Mouse (Mus musculus) CH12.LX (cell line): Measurements from ENCODE around the gene Il2ra.

Experiments used
- BHLHE40 ChIP-seq: IDR thresholded peaks from 2 replicates; pipeline ENCODE4 v1.6.1; 2011; ENCODE audit warnings: mild to moderate bottlenecking, low read depth, low read length, improper control_type of control experiment
- CTCF ChIP-seq, 2 experiments: IDR thresholded peaks in 1 of 2; conservative IDR thresholded peaks in 1 of 2; 2 replicates each; pipeline ENCODE4 v1.5.1; 2011 to 2012; ENCODE audit warnings: low read depth in 2 of 2, low read length in 2 of 2, improper control_type of control experiment in 1 of 2, inconsistent platforms in 1 of 2, mild to moderate bottlenecking in 1 of 2, moderate library complexity in 1 of 2
- ELF1 ChIP-seq: IDR thresholded peaks from 2 replicates; pipeline ENCODE4 v1.6.1; 2014; ENCODE audit warnings: low read depth, mild to moderate bottlenecking, inconsistent platforms, low read length, improper control_type of control experiment
- EP300 ChIP-seq: IDR thresholded peaks from 2 replicates; pipeline ENCODE4 v1.6.1; 2011; ENCODE audit warnings: low read length, improper control_type of control experiment
- HCFC1 ChIP-seq: IDR thresholded peaks from 2 replicates; pipeline ENCODE4 v1.6.1; 2012; ENCODE audit warnings: low read depth, mild to moderate bottlenecking, inconsistent platforms, low read length, improper control_type of control experiment
- KAT2A ChIP-seq: IDR thresholded peaks from 2 replicates; pipeline ENCODE4 v1.6.1; 2012; ENCODE audit warnings: low read length, improper control_type of control experiment, inconsistent platforms; ENCODE audit not compliant: insufficient replicate concordance
- MAX ChIP-seq: IDR thresholded peaks from 2 replicates; pipeline ENCODE4 v1.6.1; 2011; ENCODE audit warnings: low read length, improper control_type of control experiment
- MYC ChIP-seq: IDR thresholded peaks from 2 replicates; pipeline ENCODE4 v1.6.1; 2011; ENCODE audit warnings: low read depth, mild to moderate bottlenecking, improper control_type of control experiment, low read length
- POLR2A ChIP-seq: IDR thresholded peaks from 2 replicates; pipeline ENCODE4 v1.6.1; 2011; ENCODE audit warnings: low read depth, mild to moderate bottlenecking, improper control_type of control experiment, low read length
- POLR2AphosphoS2 ChIP-seq: IDR thresholded peaks from 2 replicates; pipeline ENCODE4 v1.6.1; 2011; ENCODE audit warnings: low read depth, low read length, improper control_type of control experiment
- TCF12 ChIP-seq: IDR thresholded peaks from 2 replicates; pipeline ENCODE4 v1.6.1; 2014; ENCODE audit warnings: low read depth, mild to moderate bottlenecking, inconsistent platforms, low read length, improper control_type of control experiment
- USF1 ChIP-seq: IDR thresholded peaks from 2 replicates; pipeline ENCODE4 v1.6.1; 2014; ENCODE audit warnings: low read depth, mild to moderate bottlenecking, inconsistent platforms, low read length, improper control_type of control experiment

- TF ChIP-seq MYC = no peak
- TF ChIP-seq CTCF (conservative IDR thresholded peaks at IDR 0.05 in 1 of 2, IDR thresholded peaks at IDR 0.05 in 1 of 2; ENCODE audit: low read depth in 2 of 2, low read length in 2 of 2) = no peak
- no peak for TF ChIP-seq POLR2A
- TF ChIP-seq POLR2AphosphoS2 = no peak
- no peak for TF ChIP-seq MAX
- TF ChIP-seq USF1 = no peak
- no peak for TF ChIP-seq EP300
- no peak for TF ChIP-seq KAT2A
- TF ChIP-seq TCF12 = no peak
- TF ChIP-seq BHLHE40 = no peak
- TF ChIP-seq HCFC1 = no peak
- no peak for TF ChIP-seq ELF1
Measured at GRCm38 (mm10) chr2:11657581-11657980, 15.0 kb downstream of the Il2ra start.
